Mouse (Mus musculus): ENCODE results near the gene Gli3.

Gene Gli3

DNA sequence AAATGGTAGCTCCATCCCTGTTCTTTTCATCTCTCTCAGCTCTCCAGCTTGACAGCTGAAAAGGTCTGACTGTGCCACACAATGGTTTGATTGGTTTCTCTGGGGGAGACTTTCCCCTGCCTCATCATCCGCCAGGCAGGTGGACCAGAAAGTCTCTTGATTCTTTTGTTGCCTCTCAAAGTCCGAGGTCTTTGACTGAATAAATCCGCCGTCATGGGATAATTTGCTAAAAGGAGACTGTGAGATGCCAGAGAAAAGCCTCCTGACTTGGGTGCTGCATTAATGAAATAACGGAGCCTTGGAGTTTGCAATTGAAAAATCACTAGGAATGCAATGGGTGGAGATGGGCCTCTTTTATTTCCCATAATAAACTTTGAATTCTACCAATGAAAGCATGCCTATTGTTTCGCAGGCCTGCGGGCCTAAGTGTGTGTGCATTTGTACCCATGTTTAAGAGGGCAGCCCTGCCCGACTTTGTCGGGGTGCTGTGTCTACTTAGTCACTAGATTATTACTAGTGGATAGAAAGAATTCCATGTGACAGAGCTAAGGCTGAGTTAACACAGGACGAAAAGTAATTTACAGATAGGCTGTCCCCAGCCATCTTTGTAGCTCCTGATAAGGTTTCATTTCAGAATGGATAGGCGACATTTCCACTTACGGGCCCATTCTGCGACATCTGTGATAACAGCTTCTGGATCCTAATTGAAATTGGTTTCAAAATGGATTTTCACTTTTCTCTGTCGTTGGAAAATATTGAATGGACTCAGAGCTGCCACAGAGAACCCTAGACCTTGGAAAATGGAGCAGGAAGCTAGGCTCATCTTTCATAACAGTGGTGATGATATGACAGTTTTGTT, 23.2 kb downstream of the Gli3 start:
- intact Hi-C loops (cut with DNase I): no loop called here

DNA sequence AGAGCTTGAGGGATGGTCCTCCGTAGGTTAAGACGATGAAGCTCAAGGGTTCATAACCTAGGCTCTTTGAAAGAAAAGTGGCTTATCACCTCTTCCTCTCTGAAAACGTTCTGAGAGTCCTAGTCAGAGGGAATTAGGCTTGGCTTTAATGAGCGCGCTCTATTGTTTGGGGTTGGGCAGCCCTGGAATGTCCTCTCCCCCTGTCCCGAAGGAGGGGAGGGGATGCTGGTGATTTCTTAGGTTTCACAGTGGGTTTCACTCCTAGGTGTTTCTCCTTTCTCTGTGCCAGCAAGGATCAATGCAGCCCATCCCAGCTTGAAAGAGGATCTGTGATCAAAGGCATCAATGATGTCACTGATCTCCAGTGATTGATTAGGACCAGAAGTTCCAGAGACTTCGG, 24.3 kb downstream of the Gli3 start:
- intact Hi-C loops (cut with DNase I): no loop called here

DNA sequence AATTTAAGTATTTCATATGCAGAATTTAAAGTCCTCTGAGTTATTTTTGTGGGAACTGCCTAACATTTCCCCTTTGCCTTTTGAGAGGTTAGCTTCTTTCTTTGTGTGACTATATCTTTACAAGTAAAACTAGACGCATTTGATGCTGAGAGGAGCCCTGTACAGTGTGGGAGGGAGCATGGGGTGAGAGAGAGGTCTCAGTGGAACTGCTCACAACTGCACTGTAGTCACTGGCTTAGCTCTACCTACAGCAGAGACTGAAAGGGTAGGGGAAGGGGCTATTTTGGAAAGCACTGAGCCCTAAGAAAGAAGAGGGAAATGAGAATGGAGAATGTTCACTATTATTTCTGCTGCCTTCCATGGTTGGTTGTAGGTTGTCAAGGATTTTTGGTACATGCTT, 25.0 kb downstream of the Gli3 start:
- intact Hi-C loops (cut with DNase I): no loop called here

DNA sequence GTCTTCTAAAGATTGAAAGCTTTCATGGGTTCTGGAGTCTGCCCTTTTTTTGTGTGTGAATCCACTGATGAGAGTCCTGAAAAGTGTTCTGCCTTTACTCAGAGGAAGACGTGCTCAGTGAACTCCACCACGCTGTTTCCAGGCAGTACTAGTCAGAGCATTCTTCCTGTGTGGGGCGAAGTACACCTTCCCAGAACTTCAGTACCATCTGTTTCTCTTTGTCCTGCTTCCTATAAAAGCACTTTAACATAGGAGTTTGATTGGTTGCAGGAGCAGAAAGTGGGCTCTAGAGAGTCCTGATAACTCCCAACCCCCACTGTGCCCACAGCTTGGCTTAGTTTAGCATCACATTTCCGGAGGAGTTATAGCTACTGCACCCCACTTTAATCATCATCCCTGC, 32.8 kb downstream of the Gli3 start:
- intact Hi-C loops (cut with DNase I): no loop called here

DNA sequence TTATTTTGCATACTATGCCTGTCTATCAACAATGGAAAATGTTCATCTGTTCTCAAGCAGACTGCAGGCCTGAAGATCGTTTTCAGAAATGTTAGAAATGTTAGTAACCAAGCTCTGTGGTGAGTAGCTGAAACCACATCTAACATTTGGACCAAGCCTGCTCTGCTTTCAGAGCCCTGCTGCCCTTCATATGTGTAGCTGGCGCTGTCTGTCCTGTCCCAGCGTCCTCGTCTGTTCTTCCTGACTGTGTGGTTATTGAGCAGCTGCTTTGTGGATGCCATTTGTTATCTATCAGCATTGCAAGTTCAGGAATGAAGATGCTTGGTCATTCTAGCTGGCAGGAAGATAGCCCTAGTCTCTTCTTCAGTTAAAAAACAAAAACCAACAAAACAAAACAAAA, 35.3 kb downstream of the Gli3 start:
- intact Hi-C loops (cut with DNase I): no loop called here

DNA sequence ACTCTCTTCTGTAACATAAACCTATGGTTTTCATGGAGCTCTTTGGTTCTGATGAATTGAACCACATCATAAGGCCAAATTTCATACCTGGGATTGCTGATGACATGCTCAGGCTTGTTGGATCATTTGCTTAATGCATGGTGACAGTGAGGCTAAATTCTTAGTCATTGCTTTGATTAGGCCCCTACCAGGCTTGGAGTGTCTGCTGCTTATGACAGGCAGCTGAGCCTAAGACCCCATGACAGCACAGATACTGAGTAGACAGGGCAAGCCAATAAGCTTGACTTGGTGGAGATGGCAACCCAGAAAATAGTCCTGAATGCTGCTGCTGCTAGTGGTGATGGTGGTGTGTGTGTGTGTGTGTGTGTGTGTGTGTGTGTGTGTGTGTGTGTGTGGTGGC, 47.9 kb downstream of the Gli3 start:
- intact Hi-C loops (cut with DNase I): no loop called here

DNA sequence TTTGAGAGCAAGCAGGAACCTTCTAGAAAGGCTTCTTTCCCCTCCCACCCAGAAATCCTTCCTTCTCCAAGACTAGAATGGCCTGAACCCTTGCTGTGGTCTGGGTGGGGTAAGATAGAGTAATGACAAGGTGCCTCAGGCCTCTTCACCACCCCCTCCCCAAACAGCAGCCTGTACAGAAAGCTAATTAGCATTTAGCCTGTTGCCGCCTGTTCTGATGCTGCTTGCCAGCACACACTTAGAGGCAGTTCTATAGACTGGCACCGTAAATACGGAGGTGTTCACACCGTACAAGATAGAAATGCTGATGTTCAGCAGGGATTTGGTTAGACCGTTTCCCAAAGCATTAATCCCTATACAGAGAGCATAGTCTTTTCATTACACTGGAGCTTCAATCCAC, 50.1 kb downstream of the Gli3 start:
- intact Hi-C loops (cut with DNase I): no loop called here

DNA sequence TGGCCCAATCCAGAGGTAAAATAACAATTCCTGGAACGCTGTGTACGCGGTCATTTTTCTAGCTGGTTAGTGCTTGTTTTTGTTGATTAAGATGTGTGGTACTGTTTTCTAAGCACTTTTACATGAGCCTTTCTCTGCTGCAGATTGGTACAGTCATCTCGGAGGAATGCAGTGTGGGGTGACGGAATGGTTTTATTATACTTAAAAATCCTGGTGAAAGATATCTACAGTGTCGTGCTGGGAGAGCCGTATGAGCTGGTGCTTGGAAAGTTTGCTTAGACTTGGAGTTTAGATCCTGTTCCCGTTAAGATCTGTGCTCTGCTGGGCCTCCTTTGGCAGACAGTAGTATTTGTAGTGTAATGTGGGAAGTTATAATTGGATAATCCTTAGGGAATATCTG, 51.0 kb downstream of the Gli3 start:
- intact Hi-C loops (cut with DNase I): no loop called here

DNA sequence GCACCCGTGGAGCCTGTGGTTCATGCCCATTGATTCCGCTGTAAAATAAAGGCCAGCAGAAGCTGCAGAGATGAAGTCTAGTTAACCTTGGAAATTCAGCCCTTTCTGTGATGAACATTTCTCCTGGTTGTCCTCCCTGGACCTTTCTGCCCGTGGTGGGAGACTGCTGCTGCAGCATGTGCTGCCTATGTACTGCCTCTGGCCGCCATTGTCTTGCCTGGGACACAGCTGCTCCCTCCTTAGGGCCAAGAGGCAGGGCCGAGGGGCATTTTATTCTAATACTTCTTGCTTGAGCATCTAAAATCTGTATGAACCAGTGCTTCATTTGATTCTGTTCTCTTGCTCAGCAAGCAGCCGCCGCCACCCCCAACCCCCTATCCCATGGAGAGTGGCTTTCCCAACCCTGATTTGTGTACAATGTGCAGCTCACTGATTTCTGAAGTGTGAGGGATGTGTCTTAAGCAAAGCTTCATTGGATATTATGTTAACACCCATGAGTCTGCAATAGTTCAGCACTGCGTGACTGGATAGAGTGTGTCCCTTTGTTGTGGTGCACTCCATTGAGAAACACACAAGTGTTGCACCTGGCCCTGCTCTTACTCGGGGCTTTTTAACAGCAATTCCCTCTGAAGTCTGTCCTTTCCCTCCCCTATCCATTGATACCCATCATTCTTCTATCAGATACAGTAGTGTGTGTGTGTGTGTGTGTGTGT, 54.2 kb downstream of the Gli3 start:
- intact Hi-C loops (cut with DNase I): no loop called here

DNA sequence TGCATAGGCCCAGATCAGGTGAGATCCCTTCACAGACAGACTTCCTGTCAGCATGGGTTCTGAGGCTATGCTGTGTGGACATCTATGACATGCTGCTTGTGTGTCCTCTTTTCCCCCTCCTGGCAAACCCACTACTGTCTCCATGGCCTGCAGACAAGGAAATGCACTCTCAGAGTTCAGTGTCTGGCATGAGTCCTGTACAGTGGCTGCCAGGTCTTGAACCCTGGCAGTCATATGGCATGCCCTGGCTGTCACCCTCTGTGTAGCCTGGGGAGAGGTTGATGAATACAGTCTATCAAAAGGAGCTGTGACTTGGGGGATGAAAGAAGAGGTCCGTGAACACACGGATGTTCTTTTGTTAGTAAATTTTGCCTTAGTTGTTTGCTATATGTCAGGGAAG, 57.3 kb downstream of the Gli3 start:
- intact Hi-C loops (cut with DNase I): no loop called here

DNA sequence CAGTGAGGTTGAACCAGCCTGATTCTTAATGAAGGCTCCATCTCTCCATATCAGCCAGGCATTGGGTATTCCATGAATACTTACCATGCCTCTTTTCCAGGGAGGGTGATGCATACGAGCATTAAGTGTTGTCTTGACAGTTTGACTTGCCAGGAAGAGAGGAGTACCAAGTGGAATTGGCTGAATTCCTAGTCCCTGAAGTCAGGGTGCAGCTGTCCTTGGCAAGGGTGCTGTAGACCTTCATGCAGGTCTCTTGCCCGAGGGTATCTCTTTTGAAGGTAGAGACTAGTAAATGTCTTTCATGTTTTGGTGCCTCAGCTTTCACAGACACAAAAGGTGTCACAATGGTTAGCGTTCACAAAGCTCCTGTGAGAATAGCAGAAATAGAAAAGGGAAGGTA, 59.1 kb downstream of the Gli3 start:
- intact Hi-C loops (cut with DNase I): no loop called here

DNA sequence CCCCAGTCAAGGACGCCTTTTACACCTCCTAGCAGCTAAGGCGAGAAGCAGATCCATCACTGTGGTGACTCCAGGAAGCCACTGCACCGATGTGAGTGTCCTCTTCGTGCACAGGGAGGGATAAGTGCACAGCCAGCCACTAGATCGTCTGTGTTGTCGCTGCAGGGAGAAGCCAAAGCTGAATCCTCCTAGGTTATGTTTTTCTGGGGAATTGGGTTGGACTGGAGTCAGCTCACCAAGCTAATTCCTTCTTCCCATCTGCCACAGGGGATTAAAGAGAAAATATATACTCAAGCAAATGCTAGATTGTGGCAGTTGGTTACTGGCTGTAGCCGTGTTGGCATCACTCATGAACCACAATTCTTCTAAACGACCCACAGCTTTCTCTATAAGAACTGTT, 61.2 kb downstream of the Gli3 start:
- intact Hi-C loops (cut with DNase I): no loop called here

DNA sequence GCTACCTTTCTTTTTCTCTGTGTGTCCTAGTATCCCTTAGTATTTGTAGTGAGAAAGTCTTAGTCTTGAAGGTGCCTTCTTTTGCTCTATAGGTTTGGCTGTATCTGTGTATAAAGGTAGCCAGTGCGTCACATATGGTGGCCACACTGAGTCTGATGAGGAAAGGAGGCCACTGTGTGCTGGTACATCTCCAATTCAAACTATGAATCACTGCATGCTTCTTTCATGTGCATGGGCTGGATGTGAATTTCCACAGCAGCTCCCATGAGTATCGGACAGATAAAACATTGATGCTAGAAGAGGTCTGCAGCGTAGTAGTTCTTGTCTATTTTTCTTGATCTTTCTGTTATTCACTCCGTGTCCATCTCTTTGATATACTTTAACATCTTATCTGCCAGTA, 63.7 kb downstream of the Gli3 start:
- intact Hi-C loops (cut with DNase I): no loop called here

DNA sequence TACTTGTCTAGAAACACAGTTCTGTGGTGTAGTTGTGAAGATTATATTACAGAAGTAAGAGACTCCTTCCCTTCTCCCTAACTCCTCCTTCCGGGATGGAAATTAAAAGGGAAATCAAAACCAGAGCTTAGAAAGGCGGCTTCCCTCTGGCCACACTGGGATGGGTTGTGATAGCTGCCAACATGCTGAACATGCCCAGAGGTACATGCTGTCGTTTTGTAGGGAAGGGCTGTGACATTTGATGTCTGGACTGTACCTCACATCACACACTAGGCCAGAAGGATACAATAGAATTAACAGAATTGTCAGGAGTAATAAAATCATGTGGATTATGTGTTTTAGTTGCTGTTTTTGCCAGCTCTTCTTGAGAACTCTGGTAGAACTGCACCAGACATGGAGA, 68.5 kb downstream of the Gli3 start:
- intact Hi-C loops (cut with DNase I): no loop called here

DNA sequence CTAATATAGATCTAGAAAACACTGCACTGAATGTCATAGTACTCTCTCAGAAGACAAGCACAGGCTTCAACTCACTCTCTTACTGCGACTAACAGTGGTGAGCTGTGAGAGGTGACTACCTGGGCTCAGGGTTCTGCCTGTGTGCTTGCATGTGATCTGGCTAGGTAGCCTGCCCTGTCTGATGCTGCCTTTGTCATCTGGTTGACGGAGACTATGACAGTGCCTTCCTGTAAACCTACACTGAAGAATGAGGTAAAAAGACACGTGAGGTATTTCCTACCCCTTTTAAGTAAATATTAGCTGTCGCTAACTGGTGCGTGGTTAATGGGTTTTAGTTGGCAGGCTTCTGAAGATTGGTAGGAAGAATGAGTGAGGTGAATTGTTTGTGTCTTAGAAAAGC, 74.2 kb downstream of the Gli3 start:
- intact Hi-C loops (cut with DNase I): no loop called here

DNA sequence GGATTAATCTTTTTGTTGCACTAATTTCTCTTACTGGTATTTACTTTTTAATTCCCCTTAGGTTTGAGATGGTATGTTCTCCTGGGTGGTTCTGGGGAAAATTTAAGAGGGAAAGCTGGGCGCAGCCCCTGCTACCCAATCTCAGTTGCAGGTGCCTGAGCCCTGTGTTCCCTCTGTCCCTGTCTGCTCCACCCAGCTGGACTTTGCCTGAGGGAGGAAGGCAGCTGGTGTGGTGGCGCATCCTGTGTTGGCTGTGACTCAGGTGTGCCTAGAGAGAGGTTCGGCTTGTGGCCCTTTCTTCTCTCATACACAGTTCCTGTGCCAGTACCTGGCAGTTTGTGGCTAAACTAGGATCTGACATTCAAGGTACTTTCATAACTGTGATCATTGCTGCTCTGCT, 74.6 kb downstream of the Gli3 start:
- intact Hi-C loops (cut with DNase I): no loop called here

DNA sequence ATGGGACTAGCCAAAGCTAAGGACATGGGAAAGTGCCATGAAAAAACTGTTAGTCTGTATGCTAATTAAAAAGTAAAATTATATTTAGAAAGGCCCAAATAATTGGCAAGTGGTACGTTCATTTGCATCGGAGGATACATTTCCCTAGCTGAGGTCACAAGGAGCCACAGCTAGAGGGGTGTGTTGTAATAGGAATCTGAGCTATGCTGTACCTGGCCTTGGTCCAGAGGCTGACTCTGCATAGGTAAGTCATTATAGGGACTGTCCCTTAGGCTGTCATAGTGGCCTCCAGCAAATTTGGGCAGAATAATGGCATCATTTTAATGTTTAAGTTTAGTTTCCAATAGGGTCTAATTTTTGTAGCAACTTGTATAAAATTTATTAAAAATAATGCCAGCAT, 75.4 kb downstream of the Gli3 start:
- intact Hi-C loops (cut with DNase I): no loop called here

DNA sequence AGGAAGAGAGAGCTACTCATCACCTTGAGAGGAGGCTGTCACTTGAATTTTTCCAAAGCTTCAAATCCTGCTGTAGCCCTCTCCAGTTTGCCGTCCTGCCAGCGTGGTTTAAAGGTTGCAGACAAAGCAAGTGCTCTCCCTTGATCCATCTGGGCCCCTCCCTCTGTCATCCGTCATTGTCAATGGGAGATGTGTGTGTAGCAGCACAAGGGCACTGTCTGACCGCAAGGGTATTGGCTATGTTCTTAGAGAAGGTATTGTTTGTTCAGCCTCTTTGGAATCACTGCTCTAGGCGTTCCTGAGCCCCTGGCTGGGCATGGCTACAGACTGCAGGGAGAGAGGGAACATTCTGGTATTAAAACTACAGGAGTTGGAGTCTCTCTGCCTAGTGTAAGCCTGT, 79.0 kb downstream of the Gli3 start:
- intact Hi-C loops (cut with DNase I): loop anchor here (10.0 kb wide), 1 partner anchor 77 kb away; the partner anchor contains the start of gene Gli3

DNA sequence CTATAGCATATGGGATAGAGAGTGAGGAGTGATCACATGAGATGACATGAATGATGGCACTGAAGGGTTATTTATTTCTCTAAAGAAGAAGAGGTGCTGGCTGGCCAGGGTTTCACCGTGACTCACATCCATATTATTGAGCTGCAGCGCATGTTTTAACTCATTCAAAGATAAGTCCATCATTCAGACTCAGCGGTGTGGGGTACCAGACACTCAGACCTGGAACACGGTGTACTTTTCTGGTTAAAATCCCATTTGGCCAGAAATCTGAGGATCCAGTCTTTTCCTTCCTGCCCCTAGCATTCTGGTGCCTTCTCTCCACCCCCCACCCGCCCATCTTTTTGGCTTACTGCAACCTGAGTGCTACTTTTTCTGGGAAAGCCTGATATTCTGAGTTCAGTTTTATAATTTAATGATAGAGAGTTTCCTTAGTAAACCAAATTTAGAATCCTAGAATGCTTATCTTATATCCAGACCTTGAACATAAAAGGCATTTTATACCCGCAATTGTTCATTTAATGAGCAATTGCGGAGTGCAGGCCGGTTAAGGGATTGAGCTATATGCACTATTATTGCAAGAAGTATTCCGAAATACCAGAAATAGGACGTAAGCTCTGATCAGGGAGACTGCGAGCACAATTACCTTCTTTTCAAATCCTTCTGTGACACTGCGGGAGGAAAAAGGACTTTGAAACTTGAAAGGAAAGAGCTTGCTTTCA, 80.3 kb downstream of the Gli3 start:
- intact Hi-C loops (cut with DNase I): loop anchor here (10.0 kb wide), 1 partner anchor 79 kb away; the partner anchor contains the start of gene Gli3

DNA sequence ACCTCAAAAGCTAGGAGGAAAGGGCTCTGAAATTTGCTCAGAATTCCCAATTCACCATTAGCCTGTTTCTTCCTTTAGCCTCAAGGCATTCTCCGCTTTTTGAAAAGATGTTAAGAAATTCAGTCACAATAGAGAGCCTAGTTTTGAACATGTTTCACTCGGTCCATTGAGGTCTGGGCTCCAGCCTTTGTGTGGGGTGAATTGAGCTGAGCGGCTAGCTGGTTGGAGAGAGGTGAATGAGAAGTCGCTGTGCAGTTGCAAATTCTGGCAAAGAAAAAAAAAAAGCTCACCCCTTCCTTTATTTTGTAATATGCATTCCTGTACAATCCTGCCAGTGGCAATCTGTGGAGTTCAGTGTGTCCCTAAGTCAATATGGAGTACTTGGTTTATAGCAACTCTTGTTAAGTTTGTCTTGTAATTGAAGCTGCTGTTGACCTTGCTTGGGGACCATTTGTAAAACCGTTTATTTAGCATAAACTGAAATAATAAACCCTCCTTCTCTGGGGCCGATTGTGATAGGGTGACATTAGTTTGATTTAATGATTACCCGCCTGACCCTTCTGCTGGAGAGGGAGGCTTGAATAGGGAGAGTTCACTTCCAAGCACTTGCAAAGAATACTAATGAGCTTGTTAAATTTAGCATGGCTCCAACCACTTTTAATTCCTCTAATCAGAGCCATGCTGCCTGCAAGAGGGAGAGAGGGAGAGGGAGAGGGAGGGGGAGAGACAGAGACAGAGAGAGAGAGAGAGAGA, 81.0 kb downstream of the Gli3 start:
- intact Hi-C loops (cut with DNase I): loop anchor here (10.0 kb wide), 1 partner anchor 79 kb away; the partner anchor contains the start of gene Gli3

DNA sequence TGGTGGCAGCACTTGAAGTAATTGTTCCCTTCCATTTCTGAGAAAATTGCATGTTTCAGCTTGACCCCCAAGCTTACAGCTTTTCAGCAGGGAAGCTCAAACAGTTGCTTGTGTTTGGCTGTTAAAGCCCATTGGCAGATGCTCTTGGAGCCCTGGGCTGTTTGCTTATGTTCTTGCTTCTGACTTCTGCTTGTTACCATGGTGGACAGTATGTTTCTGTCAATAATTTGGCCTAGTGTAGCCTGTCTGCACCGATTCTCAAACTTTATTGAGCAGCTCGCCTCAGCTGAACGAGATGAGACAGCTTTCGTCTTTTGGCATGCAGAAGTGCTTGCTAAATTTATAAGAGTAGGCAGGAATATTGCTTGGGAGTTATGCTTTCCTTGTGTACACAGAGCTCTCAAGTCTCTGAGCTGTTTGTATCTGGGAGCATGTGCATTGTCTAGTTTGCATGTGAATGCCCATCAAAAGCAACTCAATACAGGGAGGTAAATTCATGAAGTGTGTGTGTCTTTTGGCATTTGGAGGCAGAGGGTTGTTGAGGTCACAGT, 82.4 kb downstream of the Gli3 start:
- intact Hi-C loops (cut with DNase I): loop anchor here (10.0 kb wide), 1 partner anchor 81 kb away; the partner anchor contains the start of gene Gli3
